Mouse (Mus musculus) testis, postnatal 10 days (tissue): ENCODE results near the gene Olfr1219.

Source experiments
- DNase-seq: peaks from one replicate; pipeline ENCODE4 v3.0.0; 2021; ENCODE audit warnings: low spot score

Olfr1219 gene

GRCm38 (mm10) chr2:89083413-89083812 lies at the start of gene Olfr1219:
Gene Olfr1219, minus strand, starts transcription at chr2:89083513.
- DNase-seq, result no peak

- DNase-seq, result no peak
These were observed 49.6 kb upstream of the Olfr1219 start, which contains the start of gene Olfr1222 for GRCm38 (mm10) chr2:89132954-89133353. Gene Olfr1222, minus strand, starts transcription at chr2:89133054.

GRCm38 (mm10) chr2:89117183-89117582 lies 33.9 kb upstream of the Olfr1219 start, which contains the start of gene Olfr1221:
Gene Olfr1221, minus strand, starts transcription at chr2:89117283.
- no peak for DNase-seq

- DNase-seq, result no peak
These were observed 23.4 kb upstream of the Olfr1219 start, which contains the start of gene Olfr1220 for GRCm38 (mm10) chr2:89106735-89107134. Gene Olfr1220, minus strand, starts transcription at chr2:89106835.

- DNase-seq, result no peak
These were observed 22.3 kb upstream of the Olfr1219 start for GRCm38 (mm10) chr2:89105651-89106050.

- no peak for DNase-seq
These were observed 10.5 kb upstream of the Olfr1219 start for GRCm38 (mm10) chr2:89093848-89094247.

- DNase-seq, result no peak
These were observed 1.8 kb downstream of the Olfr1219 start for GRCm38 (mm10) chr2:89081487-89081886.

GRCm38 (mm10) chr2:89061087-89061486 lies 22.2 kb downstream of the Olfr1219 start, which contains the start of gene Olfr1218:
Gene Olfr1218, minus strand, starts transcription at chr2:89061187.
- DNase-seq, result no peak

- DNase-seq, result no peak
These were observed 51.3 kb downstream of the Olfr1219 start, which contains the start of gene Olfr1217 for GRCm38 (mm10) chr2:89031965-89032364. Gene Olfr1217, minus strand, starts transcription at chr2:89032065.
